Mouse (Mus musculus): Measurements from ENCODE around the gene Limch1. TPM values are rescaled to one million over a fixed set of nuclear protein-coding genes. Genes with fewer than 3 reads are reported as not detected.

Gene Limch1
- polyA plus RNA-seq, 1 experiment from 2014 or later: 12.9 TPM

- no peak for DNase-seq (ENCODE audit: low spot score)
Measured at GRCm38 (mm10) chr5:66968059-66968833, 222.6 kb downstream of the Limch1 start.

- DNase-seq (ENCODE audit: low spot score): no peak
Measured at GRCm38 (mm10) chr5:66968925-66969711, 223.5 kb downstream of the Limch1 start.

- DNase-seq (ENCODE audit: low spot score): no peak
Measured at GRCm38 (mm10) chr5:66975621-66976020, 230.0 kb downstream of the Limch1 start.

- no peak for DNase-seq (ENCODE audit: low spot score)
Measured at GRCm38 (mm10) chr5:66979332-66980218, 233.9 kb downstream of the Limch1 start.

GRCm38 (mm10) chr5:66980862-66981261 is 235.2 kb downstream of the Limch1 start:
- DNase-seq (ENCODE audit: low spot score): no peak

- no peak for DNase-seq (ENCODE audit: low spot score)
Measured at GRCm38 (mm10) chr5:66983104-66983503, 237.5 kb downstream of the Limch1 start.

GRCm38 (mm10) chr5:66988926-66989325 is 243.3 kb downstream of the Limch1 start:
- no peak for DNase-seq (ENCODE audit: low spot score)

GRCm38 (mm10) chr5:66989531-66989930 is 243.9 kb downstream of the Limch1 start:
- DNase-seq (ENCODE audit: low spot score): no peak

- DNase-seq (ENCODE audit: low spot score): no peak
Measured at GRCm38 (mm10) chr5:66992401-66992800, 246.8 kb downstream of the Limch1 start.

GRCm38 (mm10) chr5:66993076-66993475 is 247.4 kb downstream of the Limch1 start:
- no peak for DNase-seq (ENCODE audit: low spot score)

GRCm38 (mm10) chr5:66996124-66996523 is 250.5 kb downstream of the Limch1 start:
- no peak for DNase-seq (ENCODE audit: low spot score)

GRCm38 (mm10) chr5:66996886-66997599 is 251.4 kb downstream of the Limch1 start:
- peak; percentile 15 for DNase-seq (ENCODE audit: low spot score)

- DNase-seq (ENCODE audit: low spot score): no peak
Measured at GRCm38 (mm10) chr5:66997600-66997930, 251.9 kb downstream of the Limch1 start.

GRCm38 (mm10) chr5:66998341-66998740 is 252.7 kb downstream of the Limch1 start:
- no peak for DNase-seq (ENCODE audit: low spot score)

GRCm38 (mm10) chr5:67002346-67002745 is 256.7 kb downstream of the Limch1 start:
- DNase-seq (ENCODE audit: low spot score): no peak

- no peak for DNase-seq (ENCODE audit: low spot score)
Measured at GRCm38 (mm10) chr5:67004619-67005018, 259.0 kb downstream of the Limch1 start.

- DNase-seq (ENCODE audit: low spot score): no peak
Measured at GRCm38 (mm10) chr5:67011043-67011870, 265.6 kb downstream of the Limch1 start.

GRCm38 (mm10) chr5:67011985-67012384 is 266.4 kb downstream of the Limch1 start:
- no peak for DNase-seq (ENCODE audit: low spot score)

- DNase-seq (ENCODE audit: low spot score): no peak
Measured at GRCm38 (mm10) chr5:67013926-67014325, 268.3 kb downstream of the Limch1 start.

- DNase-seq (ENCODE audit: low spot score): peak; percentile 43
Measured at GRCm38 (mm10) chr5:67016450-67016849, 270.8 kb downstream of the Limch1 start.

Data from thymus, postnatal 0 days (tissue).